Mouse (Mus musculus) testis, postnatal 14 days (tissue): ENCODE results near the gene Tprkb.
"Not testable (repeated sequence)": the region's sequence is repeated elsewhere in the genome, so short reads cannot be mapped to it uniquely, and the experiment has no call there.

Experiments
- DNase-seq: peaks from one replicate; pipeline ENCODE4 v3.0.0; 2021; ENCODE audit warnings: low spot score

Tprkb gene

GRCm38 (mm10) chr6:85915539-85916513 is 4.2 kb downstream of the Tprkb start, which contains the start of gene Nat8f1:
Gene Nat8f1 (minus strand): TSS chr6:85915687.
- peak; percentile 90 for DNase-seq

GRCm38 (mm10) chr6:85916596-85916995 is 4.9 kb downstream of the Tprkb start:
- DNase-seq = no peak

GRCm38 (mm10) chr6:85918341-85918740 is 6.7 kb downstream of the Tprkb start:
- not testable (repeated sequence) for DNase-seq

GRCm38 (mm10) chr6:85919401-85919800 is 7.7 kb downstream of the Tprkb start:
- DNase-seq = no peak

- DNase-seq = no peak
Observed at GRCm38 (mm10) chr6:85923643-85924042, 12.0 kb downstream of the Tprkb start.

- no peak for DNase-seq
Observed at GRCm38 (mm10) chr6:85926709-85927108, 15.0 kb downstream of the Tprkb start.

GRCm38 (mm10) chr6:85927476-85928464 is 16.1 kb downstream of the Tprkb start:
- DNase-seq = no peak

- DNase-seq = no peak
Observed at GRCm38 (mm10) chr6:85929312-85929711, 17.6 kb downstream of the Tprkb start.

- no peak for DNase-seq
Observed at GRCm38 (mm10) chr6:85934047-85934446, 22.4 kb downstream of the Tprkb start.

- no peak for DNase-seq
Observed at GRCm38 (mm10) chr6:85935646-85936045, 24.0 kb downstream of the Tprkb start.

GRCm38 (mm10) chr6:85936508-85937465 is 25.1 kb downstream of the Tprkb start:
- peak; percentile 86 for DNase-seq

GRCm38 (mm10) chr6:85938701-85939100 is 27.0 kb downstream of the Tprkb start:
- no peak for DNase-seq

GRCm38 (mm10) chr6:85942469-85942868 is 30.8 kb downstream of the Tprkb start:
- no peak for DNase-seq

GRCm38 (mm10) chr6:85948549-85948948 is 36.9 kb downstream of the Tprkb start:
- no peak for DNase-seq

- no peak for DNase-seq
Observed at GRCm38 (mm10) chr6:85957581-85957980, 45.9 kb downstream of the Tprkb start.

GRCm38 (mm10) chr6:85961101-85962091 is 49.7 kb downstream of the Tprkb start, which contains the start of gene Dusp11:
Gene Dusp11 (minus strand): TSS chr6:85961667.
- DNase-seq = peak; percentile 91

GRCm38 (mm10) chr6:85966081-85966480 is 54.4 kb downstream of the Tprkb start:
- DNase-seq = not testable (repeated sequence)

GRCm38 (mm10) chr6:85966686-85967085 is 55.0 kb downstream of the Tprkb start:
- no peak for DNase-seq

GRCm38 (mm10) chr6:85969889-85970288 is 58.2 kb downstream of the Tprkb start:
- no peak for DNase-seq

- no peak for DNase-seq
Observed at GRCm38 (mm10) chr6:85972699-85973098, 61.0 kb downstream of the Tprkb start.
